Mouse (Mus musculus): ENCODE data around the gene Syngap1.
"Not testable (repeated sequence)": the region's sequence is repeated elsewhere in the genome, so short reads cannot be mapped to it uniquely, and the experiment has no call there.

Syngap1 gene

DNA sequence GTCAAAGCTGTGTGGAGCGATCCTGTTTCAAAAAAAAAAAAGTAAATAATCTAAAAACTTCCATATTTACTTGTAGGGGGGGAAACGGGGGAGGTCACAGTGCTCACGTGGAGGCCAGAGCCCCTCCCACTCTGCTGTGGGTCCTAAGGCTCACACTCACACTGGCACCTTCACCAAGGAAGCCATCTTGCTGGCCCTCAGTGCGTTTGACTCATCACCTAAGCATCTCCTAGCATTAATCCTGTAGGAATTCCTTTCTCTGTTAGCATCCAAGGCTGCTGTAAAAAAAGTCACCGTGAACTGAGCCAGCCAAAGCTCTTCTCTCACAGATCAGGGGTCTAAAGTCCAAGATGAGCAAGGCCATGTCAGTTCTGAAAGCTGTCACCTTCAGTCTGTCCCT is 15.3 kb downstream of the Syngap1 start:
- DNase-seq (ENCODE audit: low spot score in 2 of 2): no peak

DNA sequence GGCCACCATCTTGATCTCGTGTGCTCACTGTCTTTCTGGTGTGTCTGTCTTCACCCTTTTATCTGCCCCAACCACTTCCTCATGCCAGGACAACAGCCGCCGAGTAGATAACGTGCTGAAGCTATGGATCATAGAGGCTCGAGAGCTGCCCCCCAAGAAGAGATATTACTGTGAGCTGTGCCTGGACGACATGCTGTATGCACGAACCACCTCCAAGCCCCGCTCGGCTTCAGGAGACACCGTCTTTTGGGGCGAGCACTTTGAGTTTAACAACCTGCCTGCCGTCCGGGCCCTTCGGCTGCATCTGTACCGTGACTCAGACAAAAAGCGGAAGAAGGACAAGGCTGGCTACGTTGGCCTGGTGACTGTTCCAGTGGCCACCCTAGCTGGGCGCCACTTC is 15.8 kb downstream of the Syngap1 start:
- no peak for DNase-seq (ENCODE audit: low spot score in 2 of 2)

DNA sequence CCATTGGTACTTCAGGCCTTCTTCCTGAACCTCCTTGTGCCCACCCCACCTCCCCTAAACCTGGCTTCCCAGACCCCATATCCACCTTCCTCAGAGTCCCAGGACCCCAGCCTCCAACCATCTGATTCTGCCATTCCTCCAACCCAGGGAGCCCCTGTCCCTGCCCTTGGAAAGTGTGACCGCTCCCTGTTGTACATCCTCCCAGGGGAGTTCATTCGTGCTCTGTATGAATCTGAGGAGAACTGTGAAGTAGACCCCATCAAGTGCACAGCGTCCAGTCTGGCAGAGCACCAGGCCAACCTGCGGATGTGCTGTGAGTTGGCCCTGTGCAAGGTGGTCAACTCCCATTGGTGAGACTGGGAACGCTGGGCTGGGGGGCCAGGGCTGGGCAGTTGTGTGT is 16.8 kb downstream of the Syngap1 start:
- no peak for DNase-seq (ENCODE audit: low spot score in 2 of 2)

DNA sequence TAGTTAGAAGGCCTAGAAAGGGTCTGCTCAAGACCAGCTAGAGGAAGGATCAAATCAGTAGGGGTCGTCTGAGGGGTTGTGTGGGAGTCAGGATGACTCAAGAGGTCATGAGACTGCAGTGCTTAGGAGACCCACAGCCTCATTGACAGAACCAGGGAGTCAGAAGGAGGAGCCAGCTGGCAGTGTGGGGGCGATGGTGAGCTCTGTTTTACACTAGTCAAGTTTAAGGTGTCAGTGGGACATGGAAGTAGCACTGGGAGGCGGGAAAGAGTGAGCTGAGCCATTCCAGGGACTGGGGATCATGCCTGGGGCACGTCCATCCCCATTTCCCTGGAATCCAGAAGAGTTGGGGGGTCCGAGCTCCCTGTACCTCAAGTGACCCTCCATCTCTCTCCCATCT is 17.8 kb downstream of the Syngap1 start:
- DNase-seq (ENCODE audit: low spot score in 2 of 2): no peak

DNA sequence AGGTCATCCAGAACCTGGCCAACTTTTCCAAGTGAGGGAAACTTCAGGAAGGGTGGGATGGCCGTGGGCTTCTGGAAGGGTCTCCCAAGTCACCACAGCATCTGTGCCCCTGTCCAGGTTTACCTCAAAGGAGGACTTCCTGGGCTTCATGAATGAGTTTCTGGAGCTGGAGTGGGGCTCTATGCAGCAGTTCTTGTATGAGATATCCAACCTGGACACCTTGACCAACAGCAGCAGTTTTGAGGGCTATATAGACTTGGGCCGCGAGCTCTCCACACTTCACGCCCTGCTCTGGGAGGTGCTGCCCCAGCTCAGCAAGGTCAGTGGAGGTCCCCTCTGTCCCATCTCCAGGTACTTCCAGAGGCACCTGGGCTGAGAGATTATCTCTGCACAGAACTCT is 18.8 kb downstream of the Syngap1 start:
- no peak for DNase-seq (ENCODE audit: low spot score in 2 of 2)

DNA sequence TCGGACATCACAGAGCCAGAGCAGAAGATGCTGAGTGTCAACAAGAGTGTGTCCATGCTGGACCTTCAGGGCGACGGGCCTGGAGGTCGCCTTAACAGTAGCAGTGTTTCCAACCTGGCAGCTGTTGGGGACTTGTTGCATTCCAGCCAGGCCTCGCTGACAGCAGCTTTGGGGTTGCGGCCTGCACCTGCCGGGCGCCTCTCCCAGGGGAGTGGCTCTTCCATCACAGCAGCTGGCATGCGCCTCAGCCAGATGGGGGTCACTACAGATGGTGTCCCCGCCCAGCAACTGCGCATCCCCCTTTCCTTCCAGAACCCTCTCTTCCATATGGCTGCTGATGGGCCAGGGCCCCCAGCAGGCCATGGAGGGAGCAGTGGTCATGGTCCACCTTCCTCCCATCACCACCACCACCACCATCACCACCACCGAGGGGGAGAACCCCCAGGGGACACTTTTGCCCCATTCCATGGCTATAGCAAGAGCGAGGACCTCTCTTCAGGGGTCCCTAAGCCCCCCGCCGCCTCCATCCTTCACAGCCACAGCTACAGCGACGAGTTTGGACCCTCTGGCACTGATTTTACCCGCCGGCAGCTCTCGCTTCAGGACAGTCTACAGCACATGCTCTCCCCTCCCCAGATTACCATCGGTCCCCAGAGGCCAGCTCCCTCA is 20.7 kb downstream of the Syngap1 start:
- DNase-seq (ENCODE audit: low spot score in 2 of 2): no peak

DNA sequence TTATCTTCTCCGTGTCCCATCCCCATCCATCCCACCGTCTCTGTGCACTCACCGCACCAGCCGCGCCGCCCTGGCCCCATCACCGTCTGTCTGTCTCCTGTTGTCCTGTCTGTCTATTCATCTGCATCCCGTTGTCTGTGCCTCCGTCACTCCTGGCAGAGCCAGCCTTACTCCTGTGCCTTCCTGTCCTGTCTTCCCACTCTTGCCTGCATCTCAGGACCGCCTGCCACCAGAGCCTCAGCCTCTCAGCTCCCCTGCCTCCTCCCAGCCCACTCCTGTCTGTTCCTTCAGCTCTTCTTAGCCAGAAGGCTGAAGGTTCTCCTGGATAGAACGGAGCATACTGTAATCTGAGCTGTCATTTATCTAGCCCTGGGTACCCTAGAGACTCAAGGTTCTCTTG is 25.9 kb downstream of the Syngap1 start:
- no peak for DNase-seq (ENCODE audit: low spot score in 2 of 2)

DNA sequence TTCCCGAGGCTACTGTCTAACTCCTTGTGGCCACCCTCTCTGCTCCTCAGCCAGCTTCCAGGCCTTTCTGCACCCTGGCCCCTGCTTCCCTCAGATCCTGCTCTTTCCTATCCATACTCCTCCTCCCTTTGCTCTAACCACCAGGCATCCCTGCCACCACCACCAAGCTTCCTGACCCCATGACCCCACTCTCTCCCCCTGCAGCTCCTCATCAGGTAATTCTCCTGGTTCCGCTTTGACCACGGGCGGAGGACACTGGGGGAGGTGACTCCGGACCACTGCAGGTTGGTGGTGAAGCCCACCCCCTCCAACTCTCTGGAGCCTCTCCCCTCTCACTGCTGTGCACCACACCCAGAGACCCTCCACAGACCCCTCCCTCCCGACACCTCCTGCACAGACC is 26.4 kb downstream of the Syngap1 start:
- DNase-seq (ENCODE audit: low spot score in 2 of 2): no peak

DNA sequence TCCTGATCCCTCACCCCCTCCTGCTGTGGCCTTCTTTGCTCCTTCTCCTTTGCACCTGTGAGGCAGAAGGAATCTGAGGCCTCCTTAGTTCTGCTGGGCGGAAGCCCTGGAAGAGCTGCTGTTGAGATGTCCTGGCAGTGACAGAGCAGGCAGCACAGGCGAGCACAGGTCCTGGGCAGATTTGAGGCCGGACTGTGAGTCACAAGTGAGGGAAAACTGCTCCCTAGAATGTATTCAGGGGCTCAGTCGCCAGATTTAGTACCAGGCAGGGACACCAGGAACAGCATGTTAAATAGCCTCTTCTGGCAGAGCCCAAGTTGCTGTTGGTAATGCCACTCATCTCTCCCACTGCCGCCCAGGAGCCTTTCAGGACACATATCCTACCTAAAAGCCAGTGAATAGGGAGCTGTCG is 27.2 kb downstream of the Syngap1 start:
- DNase-seq (ENCODE audit: low spot score in 2 of 2): no peak

DNA sequence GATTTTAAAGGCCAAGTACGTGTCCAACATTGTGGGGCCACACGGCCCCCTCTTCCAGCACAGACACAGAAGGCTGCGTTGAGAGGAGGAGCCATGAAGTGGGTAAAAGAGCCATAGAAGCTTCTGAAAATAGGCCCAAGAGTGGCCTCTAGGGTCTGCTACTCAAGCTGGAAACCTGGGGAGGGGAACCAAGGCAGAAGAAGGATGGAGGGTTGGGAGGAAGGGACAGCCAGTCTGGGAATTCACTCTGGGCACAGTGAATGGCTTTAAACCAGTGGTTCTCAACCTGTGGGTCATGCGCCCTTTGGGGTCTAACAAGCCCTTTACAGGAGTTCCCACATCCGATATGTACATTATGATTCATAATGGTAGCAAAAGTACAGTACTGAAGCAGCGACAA is 28.2 kb downstream of the Syngap1 start:
- DNase-seq (ENCODE audit: low spot score in 2 of 2): no peak

DNA sequence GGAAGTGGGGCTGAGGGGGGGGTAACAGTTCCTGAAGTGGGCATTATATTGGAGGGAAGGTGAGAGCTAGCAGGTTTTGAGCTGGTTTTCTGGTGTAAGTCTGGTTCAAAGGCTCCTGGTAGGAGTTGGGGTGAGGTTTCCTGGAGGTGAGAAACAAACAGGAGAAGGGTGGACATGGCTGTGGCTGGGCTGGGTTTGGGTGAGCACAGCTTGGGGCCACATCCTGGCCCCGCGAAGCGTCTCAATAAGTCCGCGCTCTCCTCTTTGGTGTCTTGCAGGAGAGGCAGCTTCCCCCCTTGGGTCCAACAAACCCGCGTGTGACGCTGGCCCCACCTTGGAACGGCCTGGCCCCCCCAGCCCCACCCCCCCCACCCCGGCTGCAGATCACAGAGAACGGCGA is 29.2 kb downstream of the Syngap1 start:
- no peak for DNase-seq (ENCODE audit: low spot score in 2 of 2)

DNA sequence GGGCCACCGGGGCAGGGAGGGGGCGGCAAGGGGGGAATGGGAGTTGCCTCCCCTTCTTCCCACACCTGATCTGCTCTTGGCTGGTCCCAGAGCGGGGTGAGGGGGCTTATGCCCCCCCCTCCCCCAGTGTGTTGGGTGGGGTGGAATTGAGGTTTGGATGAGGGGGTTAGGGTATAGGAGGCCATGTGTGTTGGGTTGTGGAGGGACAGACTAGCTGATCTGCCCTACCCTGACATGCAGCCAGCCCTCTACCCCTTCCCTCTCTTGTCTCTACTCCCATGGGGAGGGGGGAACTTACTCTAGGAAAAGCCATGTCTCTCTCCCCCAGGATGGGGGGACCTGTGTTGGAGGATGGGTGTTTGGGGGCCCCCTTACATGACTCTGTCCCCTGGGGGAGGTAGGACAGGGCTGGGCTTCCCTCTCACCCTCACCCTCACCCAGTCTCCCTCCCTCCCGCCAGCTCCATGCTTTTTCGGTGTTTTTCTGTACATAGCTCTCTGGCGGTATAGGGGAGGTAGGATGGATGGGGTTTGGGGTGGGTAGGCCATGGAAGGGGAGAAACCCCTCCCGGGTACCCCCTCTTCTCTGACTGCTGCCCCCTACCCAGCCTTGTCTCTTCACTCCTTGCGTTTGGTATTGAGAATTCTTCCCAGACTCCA is 30.3 kb downstream of the Syngap1 start:
- no peak for DNase-seq (ENCODE audit: low spot score in 2 of 2)

DNA sequence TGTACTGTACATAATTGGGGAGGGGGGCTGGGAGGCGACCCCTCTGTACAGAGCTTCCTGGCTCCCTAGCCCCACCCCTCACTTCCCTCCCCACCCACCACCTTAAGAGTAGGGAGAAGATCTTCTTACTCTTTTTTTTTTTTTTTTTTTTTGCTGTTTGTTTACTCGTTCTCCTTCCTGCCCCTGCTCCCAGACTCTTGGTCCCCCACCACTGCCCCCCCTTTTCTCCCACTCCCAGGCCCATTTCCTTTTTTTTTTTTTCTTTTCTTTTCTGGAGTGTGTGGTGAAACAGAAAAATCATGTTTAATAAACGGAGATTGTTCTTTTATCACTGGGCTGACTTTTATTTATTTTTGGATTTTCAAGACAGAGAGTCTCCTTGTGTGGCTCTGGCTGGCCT is 31.1 kb downstream of the Syngap1 start:
- DNase-seq (ENCODE audit: low spot score in 2 of 2): no peak

DNA sequence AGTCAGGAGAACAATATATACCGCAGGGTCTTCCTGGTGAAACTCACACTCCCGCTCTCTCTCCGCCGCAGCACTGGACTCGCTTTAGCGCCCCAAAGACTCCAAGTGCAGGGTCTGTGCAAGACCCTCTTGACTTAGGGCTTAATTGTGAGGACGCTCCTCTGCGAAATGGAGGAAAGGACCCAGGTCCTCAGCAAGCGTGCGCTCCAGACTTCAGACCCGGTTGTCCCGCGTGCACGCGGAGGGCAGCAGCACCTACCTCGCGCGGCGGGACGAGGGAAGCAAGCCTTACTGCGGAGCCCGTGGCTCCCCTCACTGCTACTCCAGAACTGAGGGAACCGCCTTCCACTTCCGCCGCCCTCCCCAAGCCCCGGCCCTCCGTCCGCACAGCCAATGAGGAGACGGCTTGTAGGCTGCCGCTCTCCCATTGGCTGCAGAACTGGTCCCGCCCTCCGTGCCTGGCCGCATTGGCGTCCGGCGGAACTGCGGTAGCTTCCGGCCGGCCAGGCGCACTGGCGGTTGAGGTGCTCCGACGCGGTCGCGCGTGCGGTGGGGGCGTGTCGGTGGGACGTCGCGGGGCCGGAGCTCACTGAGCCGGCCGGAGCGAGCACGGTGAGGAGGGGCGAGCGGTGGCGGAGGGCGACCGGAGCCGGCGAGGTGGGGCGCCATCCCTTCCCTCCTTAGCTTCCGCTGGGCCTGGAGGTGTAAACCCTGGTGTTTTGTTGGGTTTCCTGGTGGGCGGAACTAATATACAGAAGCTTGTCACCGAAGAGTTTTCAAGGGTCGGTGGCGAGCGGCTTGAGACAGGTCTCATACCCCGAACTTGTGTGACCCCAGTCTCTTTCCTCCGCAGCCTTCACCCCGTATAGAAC is 31.9 kb downstream of the Syngap1 start, which contains the start of gene Zbtb9:
Gene Zbtb9, plus strand, starts transcription at position 465 of the 872 bp plus-strand sequence.
- peak; percentile 95 to 96 for DNase-seq (ENCODE audit: low spot score in 2 of 2)

DNA sequence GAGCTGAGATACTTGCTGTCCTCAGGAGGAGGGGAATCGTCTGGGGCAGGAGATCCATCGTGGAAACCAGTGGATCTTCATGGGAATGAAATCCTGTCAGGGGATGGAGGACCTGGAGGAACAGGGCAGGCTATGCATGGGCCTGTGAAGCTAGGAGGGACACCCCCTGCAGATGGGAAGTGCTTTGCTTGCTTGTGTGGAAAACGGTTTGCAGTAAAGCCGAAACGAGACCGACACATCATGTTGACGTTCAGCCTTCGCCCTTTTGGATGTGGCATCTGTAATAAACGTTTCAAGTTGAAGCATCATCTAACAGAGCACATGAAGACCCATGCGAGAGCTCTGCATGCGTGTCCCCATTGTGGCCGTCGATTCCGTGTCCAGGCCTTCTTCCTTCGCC is 33.5 kb downstream of the Syngap1 start:
- DNase-seq (ENCODE audit: low spot score in 2 of 2): no peak

DNA sequence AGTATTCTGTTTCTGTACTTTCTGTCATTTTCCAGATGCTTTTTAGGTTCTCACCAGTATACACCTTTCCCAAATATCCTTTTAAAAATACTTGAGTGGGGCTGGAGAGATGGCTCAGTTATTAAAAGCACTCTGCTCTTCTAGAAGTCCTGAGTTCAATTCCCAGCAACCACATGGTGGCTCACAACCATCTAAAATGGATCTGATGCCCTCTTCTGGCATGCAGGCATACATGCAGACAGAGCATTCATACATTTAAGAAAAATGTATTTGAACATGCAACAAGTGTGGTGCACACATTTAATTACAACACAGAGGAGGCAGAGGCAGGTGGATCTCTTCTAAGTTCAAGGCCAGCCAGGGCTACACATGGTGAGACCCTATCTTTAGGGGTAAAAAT is 34.4 kb downstream of the Syngap1 start:
- DNase-seq (ENCODE audit: low spot score in 2 of 2): no peak

DNA sequence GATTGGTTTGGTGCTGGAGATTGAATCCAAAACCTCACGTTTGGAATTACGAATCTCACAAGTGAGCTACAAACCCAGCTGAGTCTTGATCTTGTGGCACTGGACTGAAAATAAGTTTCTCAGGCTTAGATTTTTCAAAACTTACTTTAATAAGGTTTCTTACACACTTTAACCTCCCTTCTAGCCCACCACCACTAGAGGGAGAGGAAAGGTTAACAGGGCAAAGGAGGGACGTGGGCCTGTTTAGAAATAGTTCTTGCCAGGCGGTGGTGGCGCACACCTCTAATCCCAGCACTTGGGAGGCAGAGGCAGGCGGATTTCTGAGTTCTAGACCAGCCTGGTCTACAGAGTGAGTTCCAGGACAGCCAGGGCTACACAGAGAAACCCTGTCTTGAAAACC is 36.3 kb downstream of the Syngap1 start:
- not testable (repeated sequence) for DNase-seq (ENCODE audit: low spot score in 2 of 2)

DNA sequence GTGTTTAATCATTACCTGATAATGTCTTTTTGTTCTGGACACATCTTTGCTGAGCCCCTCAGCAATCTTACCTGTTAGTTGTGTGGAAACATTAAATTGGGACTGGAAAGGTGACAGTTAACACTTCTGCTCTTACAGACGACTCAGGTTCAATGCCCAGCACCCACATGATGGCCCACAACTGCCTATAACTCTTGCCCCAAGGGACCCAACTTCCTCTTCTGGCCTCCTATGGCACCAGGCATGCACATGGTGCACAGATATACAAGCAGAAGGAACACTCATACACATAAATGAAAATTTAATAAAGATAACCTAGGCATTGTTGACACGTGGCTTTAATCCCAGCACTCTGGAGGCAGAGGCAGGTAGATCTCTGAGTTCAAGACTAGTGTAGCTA is 38.4 kb downstream of the Syngap1 start:
- DNase-seq (ENCODE audit: low spot score in 2 of 2): no peak

DNA sequence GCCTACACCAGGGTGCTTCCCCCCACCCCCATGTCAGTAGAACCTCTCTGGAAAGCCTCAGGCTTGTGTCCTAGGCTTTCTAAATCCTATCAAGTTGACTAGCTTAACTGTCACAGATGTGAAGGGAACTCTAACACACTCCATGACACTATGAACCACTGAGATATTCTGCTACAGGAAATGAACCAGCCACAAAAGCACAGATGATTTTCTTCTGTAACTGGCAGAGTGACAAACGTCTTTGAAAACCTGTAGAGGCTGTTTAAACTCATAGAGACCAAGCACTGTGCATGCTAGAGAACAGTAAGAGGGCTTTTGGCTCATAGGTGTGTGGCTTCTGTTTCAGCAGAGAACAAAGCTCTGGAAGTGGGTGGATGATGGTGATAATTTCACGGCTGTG is 40.0 kb downstream of the Syngap1 start:
- no peak for DNase-seq (ENCODE audit: low spot score in 2 of 2)

DNA sequence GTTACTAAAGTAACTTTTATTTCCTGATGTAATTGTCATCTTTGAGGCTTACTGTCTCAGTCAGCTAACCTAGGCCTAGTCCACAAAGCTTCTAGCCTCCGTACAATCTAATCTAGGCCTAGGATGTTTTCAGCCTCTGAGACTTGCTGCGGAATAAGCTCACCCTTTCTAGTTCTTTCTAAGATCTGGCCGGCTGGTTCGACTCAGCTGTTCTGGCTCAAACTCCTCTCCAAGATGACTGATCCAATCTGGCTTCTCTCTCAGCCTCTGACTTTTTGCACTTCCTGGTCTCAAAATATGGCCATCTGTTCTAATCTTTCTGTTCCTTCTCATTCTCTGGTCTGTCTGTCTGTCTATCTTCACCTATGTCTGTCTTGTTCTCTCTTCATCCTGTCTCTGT is 42.3 kb downstream of the Syngap1 start:
- DNase-seq (ENCODE audit: low spot score in 2 of 2): peak in 1 of 2 experiments; percentile 26

DNA sequence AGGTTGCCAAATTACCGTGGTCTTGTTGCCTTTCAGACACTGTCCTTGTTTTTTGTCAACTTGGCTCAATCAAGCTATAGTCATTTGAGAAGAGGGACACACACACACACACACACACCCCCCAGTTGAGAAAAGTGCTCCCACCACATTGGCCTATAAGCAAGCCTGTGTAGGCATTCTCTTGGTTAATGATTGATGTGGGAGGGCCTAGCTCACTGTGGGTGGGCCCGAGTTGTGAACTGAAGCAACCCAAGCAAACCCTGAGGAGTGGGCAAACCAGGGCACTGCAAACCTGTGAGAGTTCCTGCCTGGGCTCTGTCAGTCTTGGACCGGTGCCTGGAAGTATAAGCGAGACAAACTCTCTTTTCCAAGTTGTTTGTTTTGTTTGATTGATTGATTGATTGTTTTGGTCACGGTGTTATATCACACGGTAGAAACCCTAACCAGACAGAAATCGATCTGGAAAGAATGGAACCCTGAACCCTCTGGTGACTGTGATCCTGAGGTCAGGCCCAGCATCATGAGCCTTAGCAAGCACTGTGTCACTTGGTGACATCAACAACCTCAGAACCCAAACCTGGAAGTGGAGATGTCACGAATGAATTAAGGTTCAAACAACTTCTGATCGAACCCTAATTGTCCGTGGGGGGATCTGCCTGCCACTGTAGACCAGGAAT is 44.6 kb downstream of the Syngap1 start:
- no peak for DNase-seq (ENCODE audit: low spot score in 2 of 2)

DNA sequence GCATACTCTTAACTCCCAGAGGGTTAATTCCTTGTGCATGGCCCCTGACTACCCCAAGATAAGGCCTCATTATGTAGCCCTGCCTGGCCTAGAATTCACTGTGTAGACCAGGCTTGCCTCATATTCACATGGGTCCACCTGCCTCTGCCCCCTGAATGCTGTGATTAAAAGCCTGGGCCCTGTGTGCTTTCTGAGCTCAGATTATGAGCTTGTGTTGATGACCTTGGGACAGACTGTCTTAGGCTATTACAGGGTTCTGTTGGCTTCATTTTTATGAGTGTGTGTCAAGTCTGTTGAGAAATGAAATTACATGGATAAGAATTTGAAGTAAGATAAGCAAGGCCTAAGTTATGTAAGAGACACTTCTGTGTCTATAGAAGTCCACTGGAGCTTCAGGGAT is 49.5 kb downstream of the Syngap1 start:
- DNase-seq (ENCODE audit: low spot score in 2 of 2): no peak

All from heart, adult 9 months (tissue).